Mouse (Mus musculus): ENCODE measurements around the gene Scyl1. TPM values are rescaled to one million over a fixed set of nuclear protein-coding genes. Genes with fewer than 3 reads are reported as not detected.
A peak's percentile ranks its signal among the peaks of the same experiment; 100 is the strongest.

Scyl1 gene
- polyA plus RNA-seq, 1 experiment, result 8.2 TPM

GRCm38 (mm10) chr19:5728631-5729443, 42.4 kb downstream of the Scyl1 start:
- H3K4me1 ChIP-seq (ENCODE audit: control insufficient read depth), result peaks cover 72% of the 10 kb centered on the region
- TF ChIP-seq TAL1 (IDR thresholded peaks at IDR 0.05; ENCODE audit: low read length), result no peak
- TF ChIP-seq GATA1 (IDR thresholded peaks at IDR 0.05; ENCODE audit: low read length), result no peak
- peaks cover 3% of the 10 kb centered on the region for H3K27me3 ChIP-seq (ENCODE audit: control insufficient read depth)
- peaks cover 65% of the 10 kb centered on the region for H3K36me3 ChIP-seq (ENCODE audit: control insufficient read depth)
- H3K4me3 ChIP-seq (replicated peaks), result peak overlapping the region; percentile 74
- no peaks in the 10 kb centered on the region for H3K9me3 ChIP-seq (ENCODE audit: control insufficient read depth, low read length)

GRCm38 (mm10) chr19:5727701-5728100, 43.5 kb downstream of the Scyl1 start:
- Histone ChIP-seq H3K27me3 (ENCODE audit: control insufficient read depth) (no peaks in the 10 kb centered on the region), H3K4me1 (ENCODE audit: control insufficient read depth) (peaks cover 84% of the 10 kb centered on the region), H3K4me3 (replicated peaks) (peak overlapping the region; percentile 74), H3K9me3 (ENCODE audit: control insufficient read depth, low read length) (no peaks in the 10 kb centered on the region), H3K36me3 (ENCODE audit: control insufficient read depth) (peaks cover 76% of the 10 kb centered on the region)
- TF ChIP-seq TAL1 (IDR thresholded peaks at IDR 0.05; ENCODE audit: low read length), result no peak
- no peak for TF ChIP-seq GATA1 (IDR thresholded peaks at IDR 0.05; ENCODE audit: low read length)

- peak; percentile 65 for TF ChIP-seq TAL1 (IDR thresholded peaks at IDR 0.05; ENCODE audit: low read length)
- peak; percentile 84 for TF ChIP-seq GATA1 (IDR thresholded peaks at IDR 0.05; ENCODE audit: low read length)
- peak overlapping the region; percentile 74 for H3K4me3 ChIP-seq (replicated peaks)
- H3K36me3 ChIP-seq (ENCODE audit: control insufficient read depth), result peaks cover 83% of the 10 kb centered on the region
- H3K27me3 ChIP-seq (ENCODE audit: control insufficient read depth), result no peaks in the 10 kb centered on the region
- no peaks in the 10 kb centered on the region for H3K9me3 ChIP-seq (ENCODE audit: control insufficient read depth, low read length)
- peaks cover 87% of the 10 kb centered on the region for H3K4me1 ChIP-seq (ENCODE audit: control insufficient read depth)
Measured at GRCm38 (mm10) chr19:5726961-5727578, 44.1 kb downstream of the Scyl1 start.

- H3K9me3 ChIP-seq (ENCODE audit: control insufficient read depth, low read length), result no peaks in the 10 kb centered on the region
- peaks cover 86% of the 10 kb centered on the region for H3K36me3 ChIP-seq (ENCODE audit: control insufficient read depth)
- no peak for TF ChIP-seq GATA1 (IDR thresholded peaks at IDR 0.05; ENCODE audit: low read length)
- no peak for TF ChIP-seq TAL1 (IDR thresholded peaks at IDR 0.05; ENCODE audit: low read length)
- no peaks in the 10 kb centered on the region; the same call in 1 of the 2 replicates for H3K27me3 ChIP-seq (ENCODE audit: control insufficient read depth)
- H3K4me1 ChIP-seq (ENCODE audit: control insufficient read depth), result peaks cover 87% of the 10 kb centered on the region
- H3K4me3 ChIP-seq (replicated peaks), result peak within 1 kb of the TSS; percentile 74
Measured at GRCm38 (mm10) chr19:5725767-5726515, 45.3 kb downstream of the Scyl1 start, which contains the start of gene Ehbp1l1. TSS of gene Ehbp1l1 (minus strand) at chr19:5726317.

GRCm38 (mm10) chr19:5725029-5725707, 46.1 kb downstream of the Scyl1 start:
- H3K36me3 ChIP-seq (ENCODE audit: control insufficient read depth), result peaks cover 86% of the 10 kb centered on the region
- H3K27me3 ChIP-seq (ENCODE audit: control insufficient read depth), result no peaks in the 10 kb centered on the region; the same call in 1 of the 2 replicates
- TF ChIP-seq GATA1 (IDR thresholded peaks at IDR 0.05; ENCODE audit: low read length), result no peak
- TF ChIP-seq TAL1 (IDR thresholded peaks at IDR 0.05; ENCODE audit: low read length), result no peak
- peaks cover 87% of the 10 kb centered on the region for H3K4me1 ChIP-seq (ENCODE audit: control insufficient read depth)
- H3K9me3 ChIP-seq (ENCODE audit: control insufficient read depth, low read length), result no peaks in the 10 kb centered on the region
- peak overlapping the region; percentile 74 for H3K4me3 ChIP-seq (replicated peaks)

DNA sequence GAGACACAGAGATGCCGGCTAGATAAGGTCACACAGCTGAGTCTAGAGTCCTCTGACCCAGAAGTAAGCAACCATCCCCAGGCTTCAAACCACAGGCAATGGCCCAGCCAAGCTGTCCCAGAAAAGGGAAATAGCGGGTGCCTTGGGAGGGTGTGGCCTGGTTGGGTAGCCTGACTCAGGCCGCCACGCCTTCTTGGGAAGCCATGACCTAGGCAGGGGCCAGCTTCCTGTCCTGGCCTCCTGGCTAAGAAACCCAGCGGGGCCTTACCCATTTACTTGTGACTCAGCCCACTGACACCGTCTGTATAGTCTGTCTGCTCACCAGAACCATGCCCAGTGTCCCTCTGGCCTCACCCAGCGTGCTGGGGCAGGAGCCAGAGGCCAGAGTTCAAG, 46.7 kb downstream of the Scyl1 start:
- peaks cover 87% of the 10 kb centered on the region for H3K4me1 ChIP-seq (ENCODE audit: control insufficient read depth)
- no peaks in the 10 kb centered on the region for H3K9me3 ChIP-seq (ENCODE audit: control insufficient read depth, low read length)
- no peaks in the 10 kb centered on the region; the same call in 1 of the 2 replicates for H3K27me3 ChIP-seq (ENCODE audit: control insufficient read depth)
- TF ChIP-seq GATA1 (IDR thresholded peaks at IDR 0.05; ENCODE audit: low read length), result no peak
- TF ChIP-seq TAL1 (IDR thresholded peaks at IDR 0.05; ENCODE audit: low read length), result no peak
- H3K36me3 ChIP-seq (ENCODE audit: control insufficient read depth), result peaks cover 86% of the 10 kb centered on the region
- H3K4me3 ChIP-seq (replicated peaks), result peak overlapping the region; percentile 74

DNA sequence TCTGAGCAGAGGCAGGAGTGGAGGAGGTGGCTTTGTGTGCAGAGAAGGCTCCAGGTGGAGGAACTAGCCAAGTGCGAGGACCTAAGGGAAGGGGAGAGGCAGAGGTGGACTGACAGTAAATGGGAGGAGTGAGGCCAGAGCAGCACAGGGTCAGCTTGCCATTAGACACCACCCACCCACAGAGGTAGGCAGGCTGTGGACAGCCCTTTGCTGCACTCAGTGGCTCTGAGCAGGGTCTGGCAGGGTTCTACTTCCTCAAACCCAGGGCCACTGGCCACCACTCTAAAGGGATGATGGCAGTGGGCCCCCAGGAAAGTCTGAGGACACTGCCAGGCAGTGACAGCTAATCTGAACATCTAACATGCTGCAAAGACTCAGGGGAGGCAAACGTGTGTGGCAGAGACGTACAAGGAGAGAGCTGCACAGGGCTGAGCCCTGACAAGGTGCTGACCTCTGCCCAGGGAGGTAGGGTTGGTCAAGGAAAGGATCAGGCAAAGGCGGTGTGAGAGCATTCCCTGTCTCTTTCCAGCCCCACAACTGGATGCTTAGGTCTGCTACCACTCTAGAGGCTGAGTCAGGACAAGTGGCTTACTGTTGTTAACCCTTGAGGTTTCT, 47.2 kb downstream of the Scyl1 start:
- peaks cover 87% of the 10 kb centered on the region for H3K36me3 ChIP-seq (ENCODE audit: control insufficient read depth)
- peak overlapping the region; percentile 74 for H3K4me3 ChIP-seq (replicated peaks)
- TF ChIP-seq TAL1 (IDR thresholded peaks at IDR 0.05; ENCODE audit: low read length), result no peak
- TF ChIP-seq GATA1 (IDR thresholded peaks at IDR 0.05; ENCODE audit: low read length), result peak; percentile 36; the same call in 1 of the 2 replicates
- peaks cover 87% of the 10 kb centered on the region for H3K4me1 ChIP-seq (ENCODE audit: control insufficient read depth)
- H3K9me3 ChIP-seq (ENCODE audit: control insufficient read depth, low read length), result no peaks in the 10 kb centered on the region
- H3K27me3 ChIP-seq (ENCODE audit: control insufficient read depth), result no peaks in the 10 kb centered on the region; the same call in 1 of the 2 replicates

DNA sequence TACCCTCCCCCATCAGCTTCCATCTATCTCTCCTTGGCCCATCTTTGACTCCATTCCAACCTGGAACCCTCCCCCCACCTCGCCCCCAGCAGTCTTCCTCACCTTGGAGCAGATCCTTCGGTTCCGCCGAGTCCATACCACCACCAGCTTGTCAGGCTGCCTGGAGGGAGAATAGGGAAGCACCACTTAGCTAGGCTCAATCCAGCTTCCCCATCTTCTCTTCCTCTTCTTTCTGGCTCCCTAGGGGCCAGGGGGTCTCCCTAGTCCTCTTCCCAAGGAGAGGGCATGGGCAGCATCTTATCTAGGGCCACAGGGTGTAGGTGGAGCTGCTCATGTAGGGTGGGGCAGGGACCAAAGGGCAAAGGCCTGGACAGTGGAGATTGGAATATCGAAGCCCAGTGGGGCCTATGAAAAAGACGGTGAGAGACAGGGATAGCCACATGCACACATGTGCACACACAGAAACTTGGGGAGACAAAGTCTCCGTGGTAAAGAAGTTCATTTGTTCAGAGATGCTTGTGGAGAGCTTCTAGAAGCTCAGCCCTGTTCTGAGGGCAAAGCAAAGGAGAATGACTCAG, 48.3 kb downstream of the Scyl1 start:
- H3K4me3 ChIP-seq (replicated peaks), result peak overlapping the region; percentile 74
- no peaks in the 10 kb centered on the region for H3K9me3 ChIP-seq (ENCODE audit: control insufficient read depth, low read length)
- peak; percentile 89 for TF ChIP-seq GATA1 (IDR thresholded peaks at IDR 0.05; ENCODE audit: low read length)
- peak; percentile 87 for TF ChIP-seq TAL1 (IDR thresholded peaks at IDR 0.05; ENCODE audit: low read length)
- H3K27me3 ChIP-seq (ENCODE audit: control insufficient read depth), result no peaks in the 10 kb centered on the region; the same call in 1 of the 2 replicates
- peaks cover 87% of the 10 kb centered on the region for H3K4me1 ChIP-seq (ENCODE audit: control insufficient read depth)
- H3K36me3 ChIP-seq (ENCODE audit: control insufficient read depth), result peaks cover 87% of the 10 kb centered on the region

Data from erythroblast, embryonic 14.5 days (primary cell).